Mouse (Mus musculus): Measurements from ENCODE around the gene Ikbip.

The Ikbip gene

DNA sequence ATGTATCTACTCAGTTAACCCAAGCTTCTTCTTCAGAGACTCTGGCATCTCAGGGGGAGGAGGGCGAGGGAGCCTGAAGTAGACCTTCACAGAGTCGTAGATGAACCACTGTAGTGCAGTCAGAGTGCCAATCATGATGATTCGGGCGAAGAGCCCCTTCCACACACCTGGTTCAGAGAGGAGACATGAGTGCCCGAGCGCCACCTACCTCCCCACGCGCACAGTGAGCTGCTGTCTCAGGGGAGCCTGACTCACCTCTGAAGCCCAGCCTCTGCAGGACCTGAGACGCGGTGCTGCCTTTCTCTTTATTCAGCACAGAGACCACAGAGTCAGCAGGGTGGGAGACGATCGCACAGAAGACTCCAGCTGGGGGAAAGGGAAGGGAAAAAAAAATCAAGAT lies 34.2 kb downstream of the Ikbip start:
- DNase-seq (ENCODE audit: low read depth, low spot score) = no peak

DNA sequence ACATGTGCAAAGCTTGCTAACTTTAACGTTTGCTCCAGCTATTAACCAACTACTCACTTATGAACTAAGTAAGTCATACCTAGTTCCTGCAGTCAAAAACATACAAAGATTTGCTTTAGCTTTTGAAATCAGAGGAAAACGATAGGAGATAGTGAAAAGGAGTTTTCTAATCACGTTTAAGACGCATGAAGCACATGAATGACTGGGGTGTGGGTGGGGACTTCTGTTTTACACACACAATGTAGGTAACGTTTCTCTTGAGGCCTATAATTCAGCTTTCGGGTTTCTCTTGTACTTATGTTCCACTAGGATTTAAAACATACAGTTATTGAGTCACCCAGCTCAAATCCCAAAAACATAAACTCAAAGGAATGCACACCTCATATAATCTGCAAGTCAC lies 39.9 kb downstream of the Ikbip start:
- DNase-seq (ENCODE audit: low read depth, low spot score) = no peak

DNA sequence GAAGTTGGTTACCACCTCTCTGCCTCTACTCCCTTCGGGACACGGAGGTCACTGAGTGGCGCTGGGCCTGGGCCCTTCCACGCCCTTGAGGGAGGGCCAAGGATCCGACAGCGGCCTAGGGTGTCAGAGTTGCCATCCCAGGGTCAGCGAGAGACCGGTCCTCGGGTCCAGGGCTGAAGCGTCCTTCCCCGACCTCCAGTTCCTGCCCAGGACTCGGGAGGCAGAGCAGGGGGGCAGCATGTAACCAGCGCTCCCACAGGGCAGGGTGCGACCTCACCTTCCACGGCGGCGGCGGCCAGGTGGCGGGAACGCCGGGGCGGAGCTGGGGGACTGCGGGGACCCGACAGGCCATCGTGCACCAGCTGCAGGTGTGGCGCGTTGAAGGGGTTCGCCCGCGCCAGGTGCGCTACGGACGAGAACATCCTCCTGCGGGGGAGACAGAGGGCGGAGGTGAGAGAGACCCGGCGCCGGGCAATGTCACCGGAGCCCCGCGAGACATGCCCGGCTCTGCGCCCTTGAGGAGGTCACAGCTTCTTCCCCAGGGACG lies 40.6 kb downstream of the Ikbip start:
- no peak for DNase-seq (ENCODE audit: low read depth, low spot score)

DNA sequence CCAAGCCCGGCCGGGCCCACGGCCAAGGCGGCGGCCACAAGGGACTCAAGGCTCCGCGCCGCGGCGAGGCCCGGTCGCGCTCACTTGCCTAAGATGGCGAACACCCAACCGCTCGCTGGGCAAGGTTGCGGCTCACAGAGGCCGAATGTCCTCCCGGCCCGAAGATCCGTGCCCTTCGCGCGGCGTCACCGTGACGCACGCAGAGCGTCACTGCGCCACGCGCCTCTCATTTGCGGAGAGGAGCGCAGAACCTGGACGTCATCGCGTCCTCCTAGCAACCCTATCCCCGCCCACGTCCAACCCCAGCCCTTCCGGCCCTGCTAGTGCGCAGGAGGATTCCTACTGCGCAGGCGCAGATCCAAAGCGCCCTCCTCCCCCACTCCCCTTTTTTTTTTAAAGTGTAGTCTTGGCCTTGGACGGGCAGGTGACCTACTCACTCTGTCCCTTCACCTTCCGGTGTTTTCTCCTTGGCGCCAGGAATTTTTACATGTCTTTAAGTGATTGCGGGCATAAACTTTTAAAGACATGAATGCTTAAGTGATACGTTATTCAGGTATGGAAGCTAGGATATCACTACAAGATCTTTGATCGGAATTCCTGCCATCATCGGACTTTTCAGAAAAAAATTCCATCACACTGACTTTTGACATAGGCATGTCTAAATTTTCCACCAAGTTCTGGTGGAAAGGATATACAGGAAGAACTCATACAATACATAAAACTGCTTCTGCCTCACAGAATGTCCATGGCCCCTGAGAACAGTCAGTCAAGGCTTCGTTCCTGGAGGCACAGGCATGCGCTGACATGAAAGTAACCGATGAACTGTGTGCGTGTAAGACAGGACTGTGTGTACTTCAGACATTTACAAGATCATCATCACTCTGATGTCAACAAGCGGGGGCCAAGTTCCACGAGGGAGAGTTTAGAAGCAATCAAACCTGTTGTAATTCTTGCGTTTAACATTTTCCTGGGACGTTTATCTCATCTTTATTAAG lies 41.4 kb downstream of the Ikbip start, which contains the start of gene Slc25a3:
Gene Slc25a3, minus strand, starts transcription at position 232 of the 995 bp plus-strand sequence.
- peak; percentile 97 for DNase-seq (ENCODE audit: low read depth, low spot score)

DNA sequence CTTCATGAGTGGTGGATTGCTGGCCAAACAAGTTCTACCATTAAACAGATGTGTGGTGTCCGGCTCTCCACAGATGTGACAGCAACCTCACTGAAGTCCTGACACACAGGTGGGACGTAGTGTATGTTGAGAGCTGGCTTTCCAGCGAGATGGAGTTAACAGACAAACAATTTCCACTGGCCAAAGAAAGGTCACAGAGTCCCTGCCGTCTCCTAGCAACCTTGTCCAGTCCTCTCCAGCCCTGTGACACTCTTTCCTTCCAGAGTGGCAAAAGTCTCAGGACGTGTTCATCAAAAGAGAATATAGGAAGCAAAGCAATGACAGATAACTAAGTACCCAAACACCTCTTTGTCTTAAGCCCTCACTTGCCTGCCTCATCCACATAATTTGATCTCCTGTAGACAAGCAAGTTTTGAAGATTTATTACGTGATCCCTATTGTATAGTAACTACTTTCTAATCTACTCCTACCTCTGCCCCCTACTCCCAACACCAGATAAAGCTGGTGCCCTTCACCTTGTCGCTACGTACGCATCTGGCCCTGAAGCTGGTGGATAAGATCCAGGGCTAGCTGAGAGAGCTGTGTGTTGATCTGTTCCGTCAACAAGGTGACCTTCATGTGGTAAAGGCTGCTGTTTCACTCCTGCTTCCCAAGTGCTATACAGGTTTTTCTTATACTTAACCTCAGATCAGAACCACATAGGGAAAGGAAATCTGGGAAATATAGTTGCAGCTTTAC lies 44.0 kb downstream of the Ikbip start:
- no peak for DNase-seq (ENCODE audit: low read depth, low spot score)

DNA sequence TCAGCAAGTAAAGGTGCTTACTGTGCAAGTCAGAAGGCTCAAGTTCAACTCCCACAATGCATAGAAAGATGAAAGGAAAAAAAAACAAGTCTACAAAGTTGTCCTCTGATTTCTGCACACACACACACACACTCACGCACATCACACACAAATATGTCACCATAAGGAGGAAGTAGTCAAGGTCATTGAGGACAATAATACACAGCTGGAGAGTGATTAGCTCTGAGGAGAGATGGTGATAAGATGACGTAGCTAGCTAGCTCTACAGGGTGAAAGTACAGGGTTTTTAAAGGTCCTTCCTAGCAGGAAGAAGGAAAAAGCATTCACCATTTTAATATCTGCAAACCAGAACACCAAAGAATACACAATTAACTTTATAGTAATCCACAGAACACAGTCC lies 44.7 kb downstream of the Ikbip start:
- no peak for DNase-seq (ENCODE audit: low read depth, low spot score)

DNA sequence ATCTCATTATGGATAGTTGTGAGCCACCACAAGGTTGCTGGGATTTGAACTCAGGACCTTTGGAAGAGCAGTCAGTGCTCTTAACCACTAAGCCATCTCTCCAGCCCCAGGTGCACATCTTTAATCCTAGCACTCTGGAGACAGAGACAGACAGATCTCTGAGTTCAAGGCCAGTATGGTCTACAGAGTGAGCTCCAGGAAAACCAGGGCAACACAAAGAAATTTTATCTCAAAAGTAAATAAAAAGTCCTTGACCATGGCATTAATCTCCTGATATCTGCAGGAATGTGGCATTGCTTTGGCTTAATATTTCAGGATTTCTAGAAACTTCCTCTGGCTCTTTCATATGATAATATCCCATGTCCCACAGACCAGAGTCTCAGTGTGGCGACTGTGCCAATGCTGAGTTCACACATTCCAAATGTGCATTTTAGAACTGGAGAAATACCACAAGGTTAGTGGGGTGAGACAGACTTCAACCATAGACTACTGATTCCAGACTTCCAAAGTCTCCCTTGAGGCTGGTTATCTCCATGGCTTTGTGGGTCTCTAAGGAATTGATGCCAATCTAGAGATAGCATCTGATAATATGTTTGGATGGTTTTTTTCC lies 45.9 kb downstream of the Ikbip start:
- no peak for DNase-seq (ENCODE audit: low read depth, low spot score)

DNA sequence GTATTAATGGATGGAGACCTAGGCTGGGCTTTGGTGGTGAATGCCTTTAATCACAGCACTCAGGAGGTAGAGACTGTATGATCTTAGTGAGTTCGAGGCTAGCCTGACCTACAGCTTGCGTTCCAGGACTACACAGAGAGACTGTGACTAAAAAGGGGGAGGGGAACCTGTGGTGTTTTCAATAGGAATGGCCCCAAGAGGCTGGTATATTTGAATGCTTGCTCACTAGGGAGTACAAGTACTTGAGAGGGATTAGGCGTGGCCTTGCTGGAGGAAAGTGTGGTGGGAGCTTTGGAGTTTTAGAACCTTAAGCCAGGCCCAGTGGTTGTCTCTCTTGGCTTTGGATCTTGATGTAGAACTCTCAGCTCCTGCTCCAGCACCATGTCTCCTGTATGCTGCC lies 48.1 kb downstream of the Ikbip start:
- no peak for DNase-seq (ENCODE audit: low read depth, low spot score)

DNA sequence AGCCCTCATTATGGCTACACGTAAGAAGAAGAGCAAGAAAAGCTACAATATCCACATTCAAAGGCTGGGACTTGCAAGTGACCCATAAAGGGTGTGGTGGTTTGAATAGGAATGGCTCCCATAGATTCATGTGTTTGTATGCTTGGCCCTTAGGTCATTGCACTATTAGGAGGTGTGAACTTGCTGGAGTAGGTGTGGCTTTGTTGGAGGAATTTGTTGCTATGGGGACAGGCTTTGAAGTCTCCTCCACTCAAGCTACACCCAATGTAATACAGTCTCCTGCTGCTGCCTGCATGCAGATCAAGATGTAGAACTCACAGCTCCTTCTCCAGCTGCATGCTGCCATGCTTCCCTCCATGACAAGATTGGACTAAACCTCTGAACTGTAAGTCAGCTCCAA lies 48.8 kb downstream of the Ikbip start:
- DNase-seq (ENCODE audit: low read depth, low spot score) = no peak

DNA sequence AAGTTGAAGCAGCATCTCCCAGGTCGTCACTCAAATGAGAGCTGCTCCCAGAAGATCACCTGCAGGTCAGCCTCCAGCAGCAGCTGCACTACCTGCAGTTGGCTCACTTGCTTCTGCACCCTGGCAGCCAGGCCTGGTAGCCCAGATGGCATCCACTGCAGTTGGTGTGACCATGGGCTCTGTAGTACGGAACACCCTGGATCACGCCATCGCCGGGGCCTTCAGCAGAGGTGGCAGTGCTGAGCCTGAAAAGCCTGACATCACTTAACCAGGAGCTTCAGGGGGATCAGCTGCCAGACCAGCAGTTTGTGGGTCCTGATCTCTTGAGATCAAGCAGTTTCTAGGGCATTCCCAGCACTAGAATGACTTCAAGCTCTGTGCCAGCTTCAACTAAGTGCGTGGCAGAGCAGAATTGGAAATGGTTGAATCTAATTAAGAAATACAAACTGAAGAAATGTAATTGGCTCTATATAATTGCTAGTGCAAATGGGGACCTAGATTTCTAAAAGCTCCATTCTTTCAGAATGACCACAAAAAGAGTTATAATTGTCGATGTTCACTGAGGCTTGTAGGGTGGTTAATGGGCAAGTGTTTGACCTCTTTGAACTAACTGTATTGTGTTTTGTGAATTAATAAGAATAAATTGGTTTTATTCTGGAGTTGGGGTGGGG lies 52.7 kb downstream of the Ikbip start:
- no peak for DNase-seq (ENCODE audit: low read depth, low spot score)

DNA sequence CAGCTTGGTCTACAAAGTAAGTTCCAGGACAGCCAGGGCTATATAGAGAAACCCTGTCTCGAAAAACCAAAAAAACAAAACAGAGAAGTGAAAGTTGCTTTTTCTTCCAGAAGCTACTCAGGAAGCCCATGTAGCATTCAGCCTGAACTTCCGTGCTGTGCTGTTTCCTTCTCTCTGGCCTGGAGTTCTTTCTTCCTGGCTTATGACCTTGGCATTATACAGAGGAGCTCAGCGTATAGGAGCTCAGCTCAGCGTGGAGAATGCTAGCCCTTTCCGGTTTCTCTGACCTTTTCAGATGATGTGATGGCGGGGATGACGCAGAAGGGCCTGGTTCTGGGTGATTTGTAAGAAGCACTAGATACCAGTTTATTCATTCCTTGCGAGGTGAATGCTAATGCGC lies 54.7 kb downstream of the Ikbip start:
- DNase-seq (ENCODE audit: low read depth, low spot score) = no peak

DNA sequence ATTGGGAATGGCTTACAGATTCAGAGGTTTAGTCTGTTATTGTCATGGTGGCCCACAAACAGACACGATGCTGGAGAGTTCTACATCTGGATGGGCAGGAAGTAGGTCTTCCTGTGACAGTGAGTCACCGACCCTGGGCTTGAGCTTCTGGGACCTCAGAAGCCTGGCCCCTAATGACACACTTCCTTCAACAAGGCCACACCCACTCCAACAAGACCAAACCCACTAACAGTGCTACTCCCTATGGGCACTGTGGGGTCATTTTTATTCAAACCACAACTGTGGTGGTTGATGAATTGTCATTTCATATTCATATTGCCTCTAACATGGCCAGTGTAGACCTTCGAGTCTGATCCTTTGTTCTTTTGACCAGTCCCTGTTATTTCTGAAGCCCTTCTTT lies 55.6 kb downstream of the Ikbip start:
- DNase-seq (ENCODE audit: low read depth, low spot score) = no peak

DNA sequence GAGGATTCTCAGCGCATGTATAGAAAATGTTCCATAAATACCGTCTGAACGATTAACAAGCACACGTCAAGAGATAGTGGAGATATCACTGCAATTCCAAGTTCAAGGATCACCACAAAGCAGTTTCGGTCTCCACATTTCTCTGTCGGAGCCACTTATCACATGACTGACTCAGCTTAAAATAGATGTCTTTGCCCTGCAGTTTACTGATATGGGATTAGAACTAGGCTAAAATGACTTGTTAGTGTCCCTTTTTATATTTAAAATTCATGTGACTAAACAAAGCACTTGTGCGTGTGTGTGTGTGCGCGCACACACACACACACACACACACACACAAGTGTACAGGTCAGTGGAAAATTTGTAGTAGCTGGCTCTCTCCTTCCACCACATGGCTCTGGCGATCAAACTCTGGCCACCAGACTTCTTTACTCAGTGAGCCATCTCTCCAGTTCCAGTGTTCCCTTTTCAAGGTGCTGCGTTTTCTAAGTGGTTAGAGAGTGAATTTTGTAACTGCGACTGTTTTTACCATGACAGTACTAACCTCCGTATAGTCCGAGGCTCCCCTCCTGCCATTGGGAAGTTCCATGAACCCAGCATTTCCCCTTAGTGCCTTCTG lies 56.5 kb downstream of the Ikbip start:
- no peak for DNase-seq (ENCODE audit: low read depth, low spot score)

DNA sequence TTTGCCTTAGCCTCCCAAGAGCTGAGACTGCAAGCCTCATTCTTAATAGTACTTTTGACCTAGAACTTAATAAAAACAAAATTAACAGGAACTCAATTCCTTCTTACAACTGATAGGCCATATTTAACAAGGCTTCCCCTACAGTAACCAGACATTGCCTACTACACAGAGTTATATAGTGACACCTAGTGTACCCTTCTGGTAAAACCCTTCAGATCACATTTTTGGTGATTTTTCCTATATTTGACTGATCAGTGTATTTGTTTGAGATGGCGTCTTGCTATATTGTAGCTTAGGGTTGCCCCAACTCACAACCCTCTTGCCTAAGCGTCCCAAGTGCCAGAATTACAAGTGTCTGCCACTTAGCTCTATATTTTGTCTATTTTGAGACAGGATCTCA lies 58.8 kb downstream of the Ikbip start:
- DNase-seq (ENCODE audit: low read depth, low spot score) = no peak

DNA sequence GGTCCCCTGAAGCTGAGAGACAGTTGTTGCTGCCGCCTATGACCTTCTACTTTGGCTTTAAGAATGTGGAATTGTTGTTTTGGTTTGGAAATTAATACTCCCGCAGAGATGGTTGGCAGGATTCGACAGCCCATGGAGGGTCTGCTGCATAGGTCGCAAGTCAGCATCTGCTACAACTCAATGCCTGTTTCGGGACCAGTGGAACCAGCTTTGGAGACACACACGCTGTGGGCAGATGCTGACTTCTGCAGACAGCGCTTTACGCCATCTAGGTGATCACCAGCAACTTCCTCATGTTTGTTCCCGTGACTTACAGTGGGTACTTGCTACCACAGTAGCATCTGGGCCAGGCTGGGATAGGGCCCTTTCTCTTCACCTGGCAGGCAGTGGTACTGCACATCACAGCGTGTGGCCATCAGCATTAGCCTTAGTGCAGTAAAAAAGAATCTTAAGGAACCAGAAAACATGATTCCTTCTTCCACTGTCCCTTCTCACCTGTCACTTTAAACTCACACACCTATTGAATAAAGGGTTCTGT lies 60.0 kb downstream of the Ikbip start:
- DNase-seq (ENCODE audit: low read depth, low spot score) = no peak

DNA sequence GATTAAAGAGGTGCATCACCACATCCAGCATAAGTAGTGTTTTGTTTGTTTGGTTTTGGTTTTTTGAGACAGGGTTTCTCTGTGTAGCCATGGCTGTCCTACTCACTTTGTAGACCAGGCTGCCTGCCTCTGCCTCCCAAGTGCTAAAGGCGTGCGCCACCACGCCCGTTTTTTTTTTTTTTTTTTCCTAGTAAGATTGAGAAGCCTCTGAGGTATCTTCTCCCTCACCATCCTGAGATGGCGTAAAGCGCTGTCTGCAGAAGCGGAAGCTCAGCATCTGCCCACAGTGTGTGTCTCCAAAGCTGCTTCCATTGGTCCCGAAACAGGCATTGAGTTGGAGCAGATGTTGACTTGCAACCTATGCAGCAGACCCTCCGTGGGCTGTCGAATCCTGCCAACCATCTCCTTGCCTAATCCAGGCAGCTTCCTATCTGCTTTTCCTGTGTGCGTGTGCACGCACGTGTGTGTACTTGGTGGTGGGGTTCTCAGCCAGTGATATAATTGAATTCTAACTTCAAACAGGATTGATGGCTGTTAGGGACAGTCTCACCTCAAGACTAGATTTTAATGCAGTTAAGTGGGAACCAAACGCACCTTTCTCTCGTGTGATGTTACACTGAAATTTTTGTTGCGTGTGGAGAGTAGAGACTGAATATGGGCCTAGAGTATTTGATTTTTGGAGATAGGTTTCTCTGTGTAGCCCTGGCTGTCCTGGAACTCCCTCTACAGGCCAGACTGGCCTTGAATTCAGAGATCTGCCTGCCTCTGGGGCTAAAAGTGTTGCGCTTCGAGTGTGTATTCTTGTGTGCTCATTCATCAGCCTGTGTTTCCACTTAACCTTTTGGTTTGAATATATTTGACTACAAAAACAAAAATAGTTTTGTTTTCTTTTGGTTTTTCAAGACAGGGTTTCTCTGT lies 60.8 kb downstream of the Ikbip start:
- no peak for DNase-seq (ENCODE audit: low read depth, low spot score)

DNA sequence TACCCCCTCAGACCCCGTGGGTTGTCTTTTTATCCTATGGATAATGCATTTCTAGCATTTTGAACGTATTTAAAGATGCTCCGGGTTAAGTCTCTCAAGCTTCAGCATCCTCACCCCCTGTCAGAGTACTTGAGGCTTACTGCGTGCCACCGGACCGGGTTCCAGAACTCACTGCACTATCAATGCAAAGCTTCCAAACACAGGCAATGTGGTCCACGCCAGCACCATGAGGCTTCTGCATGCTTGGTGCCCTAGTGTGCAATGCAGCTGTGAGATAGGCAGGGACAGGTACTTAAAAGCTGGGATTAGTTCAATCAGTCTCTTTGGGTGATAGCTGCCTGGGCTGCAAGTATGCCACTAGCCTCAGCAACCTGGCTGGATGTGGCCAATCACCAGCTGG lies 62.7 kb downstream of the Ikbip start:
- no peak for DNase-seq (ENCODE audit: low read depth, low spot score)
